Mouse (Mus musculus) CD4-positive, CD25-positive, alpha-beta regulatory T cell, adult 2 months (primary cell): Measurements from ENCODE around the gene Ston2.
"Not testable (repeated sequence)": the region's sequence is repeated elsewhere in the genome, so short reads cannot be mapped to it uniquely, and the experiment has no call there.

ENCODE experiments used
- DNase-seq: peaks from one replicate; pipeline ENCODE4 v3.0.0-alpha.2; 2012; ENCODE audit warnings: low read depth, low spot score

Ston2 gene

GRCm38 (mm10) chr12:91590716-91591115 lies 197.5 kb downstream of the Ston2 start:
- DNase-seq = peak; percentile 38

DNA sequence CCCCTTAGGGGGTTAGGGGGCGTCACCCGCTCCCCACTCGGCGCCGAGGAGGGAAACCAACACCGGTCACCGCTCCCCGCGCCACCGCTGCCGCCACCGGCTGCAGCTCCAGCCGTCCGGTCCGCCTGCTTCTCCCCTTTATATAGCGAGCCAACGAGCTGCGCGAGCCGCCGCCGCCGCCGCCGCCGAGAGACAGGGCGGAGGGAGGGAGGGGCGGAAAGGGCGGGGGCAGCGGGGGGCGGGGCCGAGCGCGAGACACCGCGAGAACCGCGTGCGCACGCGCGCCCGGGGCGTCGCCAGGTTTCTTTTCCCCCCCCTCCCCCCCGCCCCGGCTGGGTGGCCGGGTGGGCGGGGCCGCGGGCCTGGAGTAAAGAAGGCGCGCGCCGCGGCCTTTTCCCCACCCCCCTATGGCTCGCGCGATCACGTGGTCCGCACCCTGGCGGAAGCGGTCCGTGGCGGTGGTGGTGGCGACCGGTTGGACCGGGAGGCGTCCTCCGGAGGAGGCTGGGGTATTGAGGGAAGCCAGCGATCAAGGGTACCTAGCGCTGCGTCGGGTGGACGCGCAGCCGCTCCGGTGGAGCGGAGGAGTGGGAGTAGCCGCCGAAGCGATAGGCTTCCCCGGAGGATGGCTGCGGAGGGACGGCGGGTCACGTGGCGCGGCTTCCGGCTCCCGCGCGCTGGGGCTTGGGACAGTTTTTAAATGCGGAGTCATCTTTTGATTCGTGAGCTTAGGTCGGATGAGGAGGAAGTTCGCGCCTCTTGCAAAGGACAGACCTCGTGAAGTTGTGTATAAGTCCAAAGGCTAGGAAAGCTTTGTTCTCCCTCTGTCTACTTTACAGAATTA lies 198.1 kb downstream of the Ston2 start, which contains the start of gene Gtf2a1:
TSS of gene Gtf2a1 (minus strand) at position 641 of the 844 bp plus-strand sequence.
- DNase-seq = peak; percentile 97

DNA sequence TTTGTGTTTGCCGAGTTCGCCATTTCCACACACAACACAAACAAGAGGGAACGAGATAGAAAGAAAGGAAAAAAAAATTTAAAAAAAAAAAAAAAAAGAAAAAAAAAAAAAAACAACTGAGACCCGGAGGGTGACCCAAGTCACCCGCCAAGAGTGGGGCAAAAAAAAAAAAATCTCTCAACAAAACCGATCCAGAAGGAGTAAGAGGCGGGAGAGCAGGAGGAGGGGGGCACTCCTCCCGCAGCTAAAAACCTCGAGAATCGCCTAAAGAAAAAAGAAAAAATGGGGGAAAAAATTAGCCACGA lies 198.7 kb downstream of the Ston2 start:
- DNase-seq = no peak

DNA sequence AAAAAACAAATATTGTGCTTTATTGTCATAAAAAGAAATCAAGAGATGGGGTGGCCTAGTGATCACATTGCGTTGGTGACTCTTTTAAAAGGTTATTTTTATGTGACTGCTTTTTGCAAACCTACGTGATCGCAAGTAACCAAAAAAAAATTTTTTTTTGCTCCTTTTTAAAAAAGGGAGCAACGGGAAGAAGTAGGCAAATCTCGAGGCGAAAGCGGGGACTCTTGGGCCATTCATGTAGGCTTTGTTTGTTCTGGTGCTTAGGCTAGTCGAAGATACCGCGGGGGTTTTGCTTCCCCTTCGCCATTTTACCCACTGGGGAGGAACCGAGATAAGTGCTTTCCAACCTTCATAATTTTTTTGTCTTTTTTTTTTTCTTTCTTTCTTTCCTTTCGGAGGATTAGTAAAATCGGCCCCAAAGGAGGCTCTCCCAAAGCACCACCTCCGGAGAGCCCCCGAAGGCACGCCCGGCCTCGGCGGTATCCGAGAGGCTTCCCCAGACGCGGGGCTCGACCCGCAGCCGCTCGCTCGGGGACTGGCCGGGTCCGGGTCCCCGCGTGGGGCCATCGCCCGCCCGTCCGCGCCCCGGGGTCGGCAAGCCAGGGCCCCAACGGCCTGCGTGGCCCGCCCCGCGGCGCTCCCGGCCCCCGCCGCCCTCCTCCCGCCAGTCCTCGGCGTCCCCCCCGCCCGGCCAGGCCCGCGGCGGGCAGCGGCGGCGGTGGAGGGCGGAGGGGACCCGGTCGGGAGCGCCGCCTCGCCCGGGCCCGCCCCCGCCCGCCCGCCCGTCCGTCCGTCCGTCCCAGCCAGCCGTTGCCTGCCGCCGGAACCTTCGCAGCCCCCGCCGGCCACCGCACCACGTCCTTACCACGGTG lies 199.3 kb downstream of the Ston2 start:
- DNase-seq = peak; percentile 69

GRCm38 (mm10) chr12:91588176-91588669 lies 200.0 kb downstream of the Ston2 start:
- peak; percentile 94 for DNase-seq

- DNase-seq = no peak
Observed at GRCm38 (mm10) chr12:91587491-91588033, 200.6 kb downstream of the Ston2 start.

DNA sequence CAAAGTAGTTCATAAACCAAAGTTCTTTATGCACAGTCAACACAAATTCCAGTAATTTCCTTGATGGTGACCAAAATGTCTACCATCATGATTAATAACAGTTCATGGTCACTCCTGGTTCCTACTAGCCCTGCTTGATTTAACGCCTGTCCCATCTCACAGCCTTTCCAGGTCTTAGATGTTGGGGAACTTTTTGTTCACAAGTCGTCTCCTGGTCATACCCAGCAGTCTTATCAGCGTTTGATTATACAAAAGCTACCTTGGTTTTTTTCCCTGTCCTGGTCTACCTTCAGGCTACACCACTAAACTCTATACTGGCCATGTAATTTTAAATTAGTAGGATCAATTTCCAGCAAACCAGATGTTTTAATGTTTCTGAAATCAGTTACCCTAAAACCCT lies 201.1 kb downstream of the Ston2 start:
- DNase-seq = peak; percentile 2

DNA sequence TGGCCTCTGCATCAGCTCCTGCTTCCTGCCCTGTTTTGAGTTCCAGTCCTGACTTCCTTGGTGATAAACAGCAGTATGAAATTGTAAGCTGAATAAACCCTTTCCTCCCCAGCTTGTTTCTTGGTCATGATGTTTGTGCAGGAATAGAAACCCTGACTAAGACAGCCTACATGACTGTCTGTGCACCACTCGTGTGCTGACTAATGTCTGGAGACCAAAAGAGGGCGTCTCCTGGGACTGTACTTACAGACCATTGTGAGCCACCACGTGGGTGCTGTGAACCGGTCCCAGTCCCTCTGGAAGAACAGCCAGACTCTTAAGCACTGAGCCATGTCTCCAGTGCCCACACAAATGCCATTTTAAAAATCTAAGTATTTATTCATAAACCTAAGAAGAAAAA lies 202.4 kb downstream of the Ston2 start:
- not testable (repeated sequence) for DNase-seq

- DNase-seq = no peak
Observed at GRCm38 (mm10) chr12:91585206-91585605, 203.0 kb downstream of the Ston2 start.

DNA sequence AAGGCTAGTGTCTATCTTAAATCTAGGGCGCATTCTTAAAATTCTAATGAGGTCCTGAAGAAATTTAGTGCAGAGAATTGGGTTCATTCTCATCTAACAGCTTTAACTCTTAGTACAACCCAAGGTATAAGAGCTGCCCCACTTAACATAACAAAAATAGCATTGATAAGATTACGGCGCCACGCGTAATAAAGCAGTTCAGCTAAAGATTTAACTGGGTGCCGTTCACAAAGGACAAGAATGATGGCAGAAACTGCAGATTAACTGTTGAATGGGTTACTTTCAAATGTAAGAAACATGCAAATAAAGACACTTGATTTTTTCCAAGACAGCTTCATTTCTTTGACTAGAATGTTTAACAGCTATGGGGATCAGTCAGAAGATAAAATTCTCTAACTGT lies 204.8 kb downstream of the Ston2 start:
- DNase-seq = no peak
